Mouse (Mus musculus) effector memory CD4-positive, alpha-beta T cell, adult 5 months (primary cell): ENCODE results near the gene Anks6. TPM values are rescaled to one million over a fixed set of nuclear protein-coding genes. Genes with fewer than 3 reads are reported as not detected.

ENCODE experiments used
- polyA plus RNA-seq: library from polyadenylated mRNA; unstranded; fragments of 100-300 nt; shearing (Covaris generic); gene quantifications from one replicate; pipeline ENCODE4 v1.2.1, GENCODE M21; 2017

Anks6 gene
- polyA plus RNA-seq: not detected

GRCm38 (mm10) chr4:47056791-47057509, at the start of gene Anks6:
Gene Anks6, minus strand, starts transcription at chr4:47057427.

GRCm38 (mm10) chr4:47091493-47092386, 34.5 kb upstream of the Anks6 start, which contains the start of gene Galnt12:
Gene Galnt12, plus strand, starts transcription at chr4:47091909.

GRCm38 (mm10) chr4:46991016-46991958, 65.9 kb downstream of the Anks6 start, which contains the start of gene Gabbr2:
Gene Gabbr2, minus strand, starts transcription at chr4:46991873.

Other genes with a start within 250 kb of the Anks6 start
- not detected for gene Gabbr2, start 65.6 kb downstream of the Anks6 start, polyA plus RNA-seq
- gene Galnt12, start 34.5 kb upstream of the Anks6 start, polyA plus RNA-seq: 25.7 TPM
- not detected for gene Col15a1, start 150.7 kb upstream of the Anks6 start, polyA plus RNA-seq